Mouse (Mus musculus) inflammation-experienced regulatory T-cells, adult 16 weeks (primary cell): Measurements from ENCODE around the gene Mov10l1. TPM values are rescaled to one million over a fixed set of nuclear protein-coding genes. Genes with fewer than 3 reads are reported as not detected.

ENCODE experiments used
- polyA plus RNA-seq: library from polyadenylated mRNA; unstranded; fragments of 100-300 nt; shearing (Covaris generic); gene quantifications from one replicate; pipeline ENCODE4 v1.2.1, GENCODE M21; 2017

Mov10l1 gene
- not detected for polyA plus RNA-seq

GRCm38 (mm10) chr15:88982534-88983079 is at the start of gene Mov10l1:
Gene Mov10l1, plus strand, starts transcription at chr15:88982909.

GRCm38 (mm10) chr15:88954368-88955072 is 28.2 kb upstream of the Mov10l1 start, which contains the start of gene Ttll8:
Gene Ttll8, minus strand, starts transcription at chr15:88954418.

GRCm38 (mm10) chr15:88978281-88979137 is 4.2 kb upstream of the Mov10l1 start, which contains the start of gene Mlc1:
Gene Mlc1, minus strand, starts transcription at chr15:88979007.

GRCm38 (mm10) chr15:89059161-89059931 is 76.6 kb downstream of the Mov10l1 start, which contains the start of gene Panx2:
Gene Panx2, plus strand, starts transcription at chr15:89059734.

GRCm38 (mm10) chr15:89074613-89075477 is 92.1 kb downstream of the Mov10l1 start, which contains the start of gene Trabd:
Gene Trabd, plus strand, starts transcription at chr15:89075124.

GRCm38 (mm10) chr15:89088607-89089247 is 106.0 kb downstream of the Mov10l1 start, which contains the start of gene Selenoo:
Gene Selenoo, plus strand, starts transcription at chr15:89089084.

Other genes starting within 250 kb of the Mov10l1 start
- gene Brd1, start 248.7 kb upstream of the Mov10l1 start, polyA plus RNA-seq, result 11.9 TPM
- 3.7 TPM for gene Zbed4, start 231.2 kb upstream of the Mov10l1 start, polyA plus RNA-seq
- gene Alg12, start 163.6 kb upstream of the Mov10l1 start, polyA plus RNA-seq, result 16.0 TPM
- 27.4 TPM for gene Creld2, start 163.3 kb upstream of the Mov10l1 start, polyA plus RNA-seq
- gene Pim3, start 120.7 kb upstream of the Mov10l1 start, polyA plus RNA-seq, result 3.5 TPM
- not detected for gene Ttll8, start 28.5 kb upstream of the Mov10l1 start, polyA plus RNA-seq
- not detected for gene Mlc1, start 3.9 kb upstream of the Mov10l1 start, polyA plus RNA-seq
- 0.30 TPM for gene Panx2, start 76.8 kb downstream of the Mov10l1 start, polyA plus RNA-seq
- gene Trabd, start 92.2 kb downstream of the Mov10l1 start, polyA plus RNA-seq, result 69.7 TPM
- 6.0 TPM for gene Selenoo, start 106.2 kb downstream of the Mov10l1 start, polyA plus RNA-seq
- 35.9 TPM for gene Tubgcp6, start 140.2 kb downstream of the Mov10l1 start, polyA plus RNA-seq
- 77.6 TPM for gene Hdac10, start 145.8 kb downstream of the Mov10l1 start, polyA plus RNA-seq
- gene Mapk12, start 157.8 kb downstream of the Mov10l1 start, polyA plus RNA-seq, result 10.2 TPM
- gene Mapk11, start 166.7 kb downstream of the Mov10l1 start, polyA plus RNA-seq, result 54.8 TPM
- 6.9 TPM for gene Plxnb2, start 197.9 kb downstream of the Mov10l1 start, polyA plus RNA-seq
- gene Dennd6b, start 213.6 kb downstream of the Mov10l1 start, polyA plus RNA-seq, result 52.0 TPM
- 6.3 TPM for gene Ppp6r2, start 228.6 kb downstream of the Mov10l1 start, polyA plus RNA-seq